ENCODE assay signal across 9 mouse cellular contexts in the genomic region with DNA sequence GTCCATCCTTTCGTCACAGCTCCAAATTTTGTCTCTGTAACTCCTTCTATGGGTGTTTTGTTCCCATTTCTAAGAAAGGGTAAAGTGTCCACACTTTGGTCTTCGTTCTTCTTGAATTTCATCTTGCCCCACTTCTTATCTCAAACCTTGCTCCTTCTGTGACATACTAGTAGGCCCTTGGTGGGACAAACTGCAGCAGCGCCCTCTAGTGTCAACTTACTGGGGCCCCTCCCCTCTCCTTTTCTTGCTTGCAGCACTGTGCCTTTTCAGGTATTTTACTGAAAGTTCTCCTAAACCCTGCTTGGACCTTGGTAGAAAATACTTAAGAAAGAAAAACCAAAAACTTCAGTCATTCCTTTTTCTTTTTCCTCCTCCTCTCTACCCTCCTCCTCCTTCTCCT.
DNase-seq lines count a peak whose midpoint lies in the region; TF ChIP-seq lines count a peak whose summit lies in the region.
"Had no signal": no experiment of that assay in that cellular context is flagged by ENCODE, and none has a peak within 500 bp of the region (broad histone marks: within the 10 kb centered on the region; RNA-seq: fewer than 3 reads in every experiment).

No protein-coding gene starts in this region.

- TF ChIP-seq POLR2A in heart, adult 2 months (IDR thresholded peaks at IDR 0.05; ENCODE audit: insufficient read depth, low read depth, low read length) = no peak
- TF ChIP-seq POLR2A in testis, adult 2 months (IDR thresholded peaks at IDR 0.05; ENCODE audit: control insufficient read depth, low read depth, low read length) = no peak

- H3K9ac ChIP-seq in heart, adult 2 months (ENCODE audit: low read depth, low read length) = no peak overlapping the region
- H3K9ac ChIP-seq: heart, embryonic 13.5 days had no signal

- no peaks in the 10 kb centered on the region for H3K27me3 ChIP-seq in heart, adult 2 months (ENCODE audit: control insufficient read depth, insufficient read depth, low read length)
- no peaks in the 10 kb centered on the region for H3K27me3 ChIP-seq in testis, adult 2 months (ENCODE audit: control insufficient read depth, insufficient read depth, low read length)
- H3K27me3 ChIP-seq: heart, embryonic 13.5 days had no signal

- peak; percentile 70 for TF ChIP-seq CTCF in heart, adult 2 months (IDR thresholded peaks at IDR 0.05)
- peak; percentile 36; the same call in 1 of the 2 replicates for TF ChIP-seq CTCF in testis, adult 2 months (IDR thresholded peaks at IDR 0.05; ENCODE audit: control insufficient read depth, insufficient read depth, insufficient replicate concordance, low read depth, low read length)

- no peak overlapping the region for H3K4me3 ChIP-seq in heart, adult 2 months
- H3K4me3 ChIP-seq in testis, adult 2 months (ENCODE audit: control insufficient read depth, low read depth, low read length) = no peak overlapping the region
- H3K4me3 ChIP-seq: heart, embryonic 13.5 days had no signal

- TF ChIP-seq EP300 in heart, adult 2 months (IDR thresholded peaks at IDR 0.05; ENCODE audit: insufficient read depth, low read depth, low read length) = no peak

- 81% methylated on average over 3 of the region's 3 CpGs for WGBS in heart, adult 2 months

- H3K36me3 ChIP-seq in heart, adult 2 months (ENCODE audit: control insufficient read depth, insufficient read depth, low read length) = peaks cover 2% of the 10 kb centered on the region
- H3K36me3 ChIP-seq in testis, adult 2 months (ENCODE audit: control insufficient read depth, insufficient read depth, low read length) = no peaks in the 10 kb centered on the region

- intact Hi-C loops in heart, adult 2 months (cut with DNase I) = loop anchor here (5.0 to 10.0 kb wide), 2 partner anchors 36 to 224 kb away; no protein-coding TSS in a partner anchor

- no peaks in the 10 kb centered on the region for H3K79me2 ChIP-seq in heart, adult 2 months (replicated peaks; ENCODE audit: control insufficient read depth, insufficient read depth, low read length)

- H3K27ac ChIP-seq in heart, adult 2 months = no peak overlapping the region
- no peak overlapping the region for H3K27ac ChIP-seq in testis, adult 2 months (ENCODE audit: control insufficient read depth, insufficient read depth, low read depth, low read length)
- H3K27ac ChIP-seq: heart, embryonic 13.5 days had no signal

- peak in 1 of 2 experiments; percentile 25 for DNase-seq in heart, adult 2 months
- no peak for DNase-seq in heart, adult 9 months (ENCODE audit: low spot score in 2 of 2)
- no peak for DNase-seq in testis, postnatal 14 days (ENCODE audit: low spot score)
- DNase-seq in embryo, embryonic 9.5 days (ENCODE audit: extremely low spot score) = peak; percentile 33
- peak; percentile 49 for DNase-seq in lung, postnatal 25 days (ENCODE audit: low spot score)
- no peak for DNase-seq in layer of hippocampus, adult 9-10 months (ENCODE audit: low spot score)
- DNase-seq in Muller cell, postnatal 12 days (ENCODE audit: inconsistent ontology term) = no peak

- H3K4me1 ChIP-seq in heart, adult 2 months (ENCODE audit: control insufficient read depth, insufficient read depth, low read length) = peaks cover 2% of the 10 kb centered on the region
- no peaks in the 10 kb centered on the region for H3K4me1 ChIP-seq in testis, adult 2 months (ENCODE audit: control insufficient read depth, insufficient read depth, low read length)

Comparison
In these comparisons a context has a peak if more than half of its experiments do, and no peak if none do; other contexts are left out.
1. DNase-seq: peak in embryo, embryonic 9.5 days (single experiment) and lung, postnatal 25 days (single experiment); none in heart, adult 9 months (0 of 2), testis, postnatal 14 days (single experiment), layer of hippocampus, adult 9-10 months (single experiment) and Muller cell, postnatal 12 days (single experiment).